Mouse (Mus musculus) heart, adult 18-20 months (tissue): ENCODE measurements around the gene Gins2. TPM values are rescaled to one million over a fixed set of nuclear protein-coding genes. Genes with fewer than 3 reads are reported as not detected.

ENCODE experiments used
- DNase-seq, 2 experiments: peaks; one replicate each; pipeline ENCODE4 v3.0.0; 2021 to 2022; ENCODE audit warnings: mixed read lengths in 1 of 2
- microRNA-seq, 2 experiments: library from miRNA; unstranded; fragments of <30 nt; microRNA quantifications; one replicate each; pipeline ENCODE4 v1.2.0; 2022
- total RNA-seq, 2 experiments: library from RNA; stranded (reverse); gene quantifications; 2 replicates each; pipeline ENCODE4 v1.2.3; 2021

Gins2 gene
- total RNA-seq, 2 experiments from 2014 or later, result 0.98 to 1.8 TPM

DNA sequence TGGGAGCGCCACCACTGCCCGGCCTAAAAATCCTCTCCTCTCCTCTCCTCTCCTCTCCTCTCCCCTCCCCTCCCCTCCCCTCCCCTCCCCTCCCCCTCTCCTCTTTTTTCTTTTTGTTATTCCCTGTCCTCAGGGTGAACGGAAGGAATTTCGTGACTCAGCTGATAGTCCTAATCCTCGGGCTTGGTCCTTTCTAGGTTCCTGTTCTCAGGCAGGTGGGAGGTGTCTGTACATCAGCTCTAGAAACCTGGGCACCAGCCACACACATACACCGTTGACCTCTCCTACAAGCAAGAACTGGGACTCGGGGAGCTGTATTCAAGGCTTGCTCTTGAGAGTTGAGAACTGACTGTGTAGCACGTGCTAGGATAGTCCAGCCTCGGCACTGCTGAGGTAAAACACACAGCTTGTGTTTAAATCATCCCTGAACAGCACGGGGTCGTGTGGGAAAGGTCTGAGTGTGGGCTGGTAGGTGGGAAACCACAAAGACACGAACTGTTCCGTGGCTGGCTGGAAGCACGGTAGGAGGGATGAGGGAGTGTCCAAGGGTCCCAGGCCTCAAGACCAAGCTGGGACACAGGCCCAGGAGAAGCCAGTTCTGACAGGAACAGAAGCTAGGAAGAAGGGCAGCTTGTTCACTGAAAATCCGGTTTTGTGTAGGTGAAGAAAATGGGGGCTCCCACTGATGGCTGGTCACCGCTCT lies 58.0 kb downstream of the Gins2 start:
- no peak for DNase-seq

DNA sequence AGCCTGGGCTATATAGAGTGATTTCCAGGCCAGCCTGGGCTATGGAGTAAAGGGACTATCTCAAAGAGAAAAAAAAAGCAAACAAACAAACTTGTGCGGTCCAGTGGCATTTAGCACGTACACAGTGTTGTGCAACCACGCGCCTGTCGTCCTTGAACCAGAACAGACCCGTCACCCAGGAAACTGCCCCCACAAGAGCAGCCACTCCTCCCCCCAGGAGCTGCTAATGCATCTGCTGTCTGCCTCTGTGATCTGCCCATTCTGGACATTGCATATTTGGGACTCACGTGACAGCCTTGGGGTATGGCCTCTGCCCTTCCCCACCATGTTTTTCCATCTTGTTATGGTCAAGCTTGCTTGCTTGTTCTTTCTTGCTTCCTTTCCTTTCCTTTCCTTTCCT lies 59.9 kb downstream of the Gins2 start:
- no peak for DNase-seq

Small RNA genes within 50 kb of the gene (microRNA-seq; reads per million reads assigned to microRNA genes)
- gene Mir7687, result 1.9 to 5.1 reads per million in 2 experiments

Other genes starting within 250 kb of the Gins2 start
- gene 1190005I06Rik, start 58.3 kb upstream of the Gins2 start, total RNA-seq, result 1 to 10 TPM; 5.6 to 6.3 TPM
- gene Gm27021, start 78.8 kb upstream of the Gins2 start, total RNA-seq, result not detected
- 1,000 to 10,000 TPM; 4,737 to 4,778 TPM for gene Cox4i1, start 78.9 kb upstream of the Gins2 start, total RNA-seq
- 10 to 100 TPM; 42.7 to 46.4 TPM for gene Emc8, start 79.3 kb upstream of the Gins2 start, total RNA-seq
- 1 to 10 TPM; 4.8 to 6.9 TPM for gene Irf8, start 147.1 kb upstream of the Gins2 start, total RNA-seq